Mouse (Mus musculus): ENCODE measurements at regions not wholly inside any gene's neighbourhood (a gene's known extent, or its start where the extent isn't known, plus 50 kb on each side); places are given as distances from the start of the nearest gene placed in this dataset.
A peak's percentile ranks its signal among the peaks of the same experiment; 100 is the strongest.

DNA sequence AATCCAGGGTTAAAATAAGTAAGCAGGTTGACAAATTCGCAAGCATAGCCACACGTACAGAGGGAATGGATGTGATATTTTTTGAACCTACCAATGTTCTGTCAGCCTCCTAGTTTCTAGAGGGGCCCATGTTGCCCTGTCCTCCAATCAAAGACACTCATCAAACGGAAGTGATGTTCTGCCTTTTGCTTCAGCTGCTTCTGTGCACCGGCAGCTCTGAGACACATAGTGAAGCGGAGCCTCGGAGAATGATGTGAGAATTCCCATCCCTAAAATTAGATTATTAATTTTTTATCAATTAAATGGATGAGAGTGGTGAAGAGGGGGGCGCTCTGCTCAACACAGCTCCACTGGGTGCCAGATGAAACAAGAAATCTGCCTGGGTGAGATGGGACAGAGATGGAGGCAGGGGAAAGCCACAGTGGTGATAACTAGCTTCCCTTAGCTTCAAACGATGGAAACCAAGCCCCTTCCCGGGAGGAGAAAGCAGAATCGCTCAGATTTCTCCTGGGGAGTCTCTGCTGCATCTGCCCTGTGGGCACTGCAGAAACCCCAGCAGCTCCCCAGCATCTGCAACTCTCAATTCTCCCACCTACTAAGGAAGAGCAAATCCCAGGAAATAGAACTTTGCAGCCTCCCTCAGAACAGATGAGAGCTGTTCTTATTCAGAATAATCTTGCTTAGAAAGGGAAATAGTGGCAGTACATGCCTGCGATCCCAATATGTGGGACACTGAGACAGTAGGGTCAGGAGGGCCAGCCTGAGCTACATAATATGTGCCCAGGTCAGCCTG, 391.7 kb upstream of the Clint1 start:
- 83% methylated on average over 11 of the region's 11 CpGs for whole genome bisulfite sequencing
- no peak overlapping the region for H3K4me3 ChIP-seq
- H3K4me2 ChIP-seq (replicated peaks): no peak overlapping the region
- no peak overlapping the region for H3K9ac ChIP-seq (replicated peaks)
- H3K27ac ChIP-seq (replicated peaks): no peak overlapping the region
- H3K36me3 ChIP-seq: no peaks in the 10 kb centered on the region
- no peaks in the 10 kb centered on the region for H3K27me3 ChIP-seq
- H3K4me1 ChIP-seq: peaks cover 3% of the 10 kb centered on the region
- H3K9me3 ChIP-seq: no peaks in the 10 kb centered on the region
- no peak for ATAC-seq (replicated peaks)

DNA sequence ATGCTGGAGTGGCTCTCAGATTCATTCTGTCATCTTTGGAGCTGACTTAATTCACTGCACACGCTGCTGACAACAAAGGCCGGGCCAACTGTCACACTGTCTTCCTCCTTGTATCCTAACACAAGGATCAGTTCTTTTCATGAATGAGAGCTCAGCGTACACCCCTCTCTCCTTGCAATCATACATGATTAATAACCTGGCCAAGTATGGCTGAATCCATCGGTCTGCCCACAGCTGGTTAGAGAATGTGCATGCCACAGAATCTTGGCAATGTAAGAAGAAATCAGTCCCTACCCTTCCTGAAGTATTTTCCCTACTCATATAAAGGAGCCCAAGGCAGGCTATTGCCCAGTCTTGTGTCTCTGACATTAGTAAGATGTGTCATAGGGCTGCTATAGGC, 387.4 kb upstream of the Clint1 start:
- WGBS: 74% methylated on average over 4 of the region's 4 CpGs
- no peaks in the 10 kb centered on the region for H3K9me3 ChIP-seq
- no peaks in the 10 kb centered on the region for H3K27me3 ChIP-seq
- no peak overlapping the region for H3K9ac ChIP-seq (replicated peaks)
- H3K4me2 ChIP-seq (replicated peaks): no peak overlapping the region
- H3K27ac ChIP-seq (replicated peaks): no peak overlapping the region
- H3K4me1 ChIP-seq: 0 out of 2 replicates have a peak, but pooled peaks cover 3% of the 10 kb centered on the region
- ATAC-seq (replicated peaks): no peak
- no peak overlapping the region for H3K4me3 ChIP-seq
- H3K36me3 ChIP-seq: no peaks in the 10 kb centered on the region

GRCm38 (mm10) chr11:45466350-45466749, 385.5 kb upstream of the Clint1 start:
- H3K4me2 ChIP-seq (replicated peaks): no peak overlapping the region
- no peak overlapping the region for H3K4me3 ChIP-seq
- no peaks in the 10 kb centered on the region for H3K9me3 ChIP-seq
- no peaks in the 10 kb centered on the region for H3K27me3 ChIP-seq
- no peak for ATAC-seq (replicated peaks)
- no peak overlapping the region for H3K9ac ChIP-seq (replicated peaks)
- H3K36me3 ChIP-seq: no peaks in the 10 kb centered on the region
- 53% methylated on average over 3 of the region's 3 CpGs for WGBS
- H3K27ac ChIP-seq (replicated peaks): no peak overlapping the region
- 0 out of 2 replicates have a peak, but pooled peaks cover 3% of the 10 kb centered on the region for H3K4me1 ChIP-seq

- Histone ChIP-seq H3K4me1 (peaks cover 4% of the 10 kb centered on the region; the same call in 1 of the 2 replicates), H3K27me3 (no peaks in the 10 kb centered on the region), H3K36me3 (no peaks in the 10 kb centered on the region), H3K9ac (replicated peaks) (no peak overlapping the region), H3K27ac (replicated peaks) (0 out of 2 replicates have a peak overlapping the region, but pooled peaks have one; percentile 7), H3K9me3 (no peaks in the 10 kb centered on the region), H3K4me3 (no peak overlapping the region), H3K4me2 (replicated peaks) (no peak overlapping the region)
- ATAC-seq (replicated peaks): peak; percentile 85
- WGBS: 48% methylated on average over 5 of the region's 5 CpGs
Measured at GRCm38 (mm10) chr11:45472171-45472570, 379.7 kb upstream of the Clint1 start.

GRCm38 (mm10) chr11:45476917-45477316, 374.9 kb upstream of the Clint1 start:
- Histone ChIP-seq H3K9me3 (no peaks in the 10 kb centered on the region), H3K4me1 (peaks cover 4% of the 10 kb centered on the region; the same call in 1 of the 2 replicates), H3K4me2 (replicated peaks) (no peak overlapping the region), H3K27ac (replicated peaks) (peak overlapping the region; percentile 62; the same call in 1 of the 2 replicates), H3K9ac (replicated peaks) (no peak overlapping the region), H3K4me3 (no peak overlapping the region), H3K36me3 (no peaks in the 10 kb centered on the region), H3K27me3 (no peaks in the 10 kb centered on the region)
- WGBS: 60% methylated on average over 4 of the region's 4 CpGs
- no peak for ATAC-seq (replicated peaks)

GRCm38 (mm10) chr11:45485950-45486349, 365.9 kb upstream of the Clint1 start:
- H3K27ac ChIP-seq (replicated peaks): no peak overlapping the region
- H3K4me3 ChIP-seq: no peak overlapping the region
- H3K36me3 ChIP-seq: no peaks in the 10 kb centered on the region
- H3K27me3 ChIP-seq: no peaks in the 10 kb centered on the region
- H3K9me3 ChIP-seq: no peaks in the 10 kb centered on the region
- peaks cover under 1% of the 10 kb centered on the region; the same call in 1 of the 2 replicates for H3K4me1 ChIP-seq
- H3K4me2 ChIP-seq (replicated peaks): no peak overlapping the region
- WGBS: 93% methylated on average over 4 of the region's 4 CpGs
- no peak for ATAC-seq (replicated peaks)
- no peak overlapping the region for H3K9ac ChIP-seq (replicated peaks)

DNA sequence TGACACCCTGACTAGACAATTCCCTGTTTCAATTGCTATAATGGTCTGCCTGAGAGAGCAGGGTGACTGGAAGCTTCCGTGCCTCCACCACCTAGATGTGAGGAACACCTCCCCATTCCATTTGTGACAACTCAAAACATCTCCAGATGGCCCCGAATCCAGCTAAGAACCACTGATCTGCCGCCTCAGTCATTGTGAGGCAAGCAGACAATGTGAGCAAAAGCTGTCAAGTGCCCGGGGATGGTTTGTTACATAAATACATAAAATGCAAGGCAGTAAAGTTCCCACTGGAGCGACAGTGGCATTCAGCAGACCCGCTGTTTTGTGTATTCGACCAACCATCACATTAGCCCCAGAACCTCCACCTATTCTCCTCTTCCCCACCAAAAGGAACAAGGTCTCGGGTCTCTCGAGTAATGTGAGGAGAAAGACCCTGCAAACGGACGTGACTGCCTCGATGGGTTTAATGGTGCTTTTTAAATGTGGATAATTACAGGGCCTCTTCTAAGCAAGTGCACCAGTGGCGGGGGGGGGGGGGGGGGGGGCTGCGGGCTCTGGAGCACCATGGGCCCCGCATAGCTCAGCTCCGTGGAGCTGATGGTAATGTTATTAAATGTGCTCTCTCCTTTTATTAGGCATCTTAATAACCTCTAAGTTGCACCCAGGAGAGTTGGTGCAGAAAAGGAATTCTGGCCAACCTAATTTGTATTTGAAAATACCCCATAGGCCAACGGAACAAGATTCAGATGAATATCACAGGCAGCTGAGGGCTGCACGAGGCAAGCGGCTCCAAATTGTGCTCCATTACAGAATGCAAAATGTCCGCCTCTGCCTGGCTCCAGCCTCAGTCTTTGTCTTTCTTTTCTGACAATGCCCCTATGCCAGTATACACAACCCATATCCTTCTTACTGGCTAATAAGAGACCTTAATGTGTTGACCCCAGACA, 360.6 kb upstream of the Clint1 start:
- WGBS: 45% methylated on average over 20 of the region's 20 CpGs
- H3K27me3 ChIP-seq: no peaks in the 10 kb centered on the region
- H3K36me3 ChIP-seq: no peaks in the 10 kb centered on the region
- H3K9ac ChIP-seq (replicated peaks): no peak overlapping the region
- H3K4me2 ChIP-seq (replicated peaks): no peak overlapping the region
- ATAC-seq (replicated peaks): 0 out of 2 replicates have a peak, but pooled peaks have one; percentile 32
- H3K4me1 ChIP-seq: peaks cover 7% of the 10 kb centered on the region; the same call in 1 of the 2 replicates
- no peak overlapping the region for H3K4me3 ChIP-seq
- no peak overlapping the region for H3K27ac ChIP-seq (replicated peaks)
- H3K9me3 ChIP-seq: no peaks in the 10 kb centered on the region

DNA sequence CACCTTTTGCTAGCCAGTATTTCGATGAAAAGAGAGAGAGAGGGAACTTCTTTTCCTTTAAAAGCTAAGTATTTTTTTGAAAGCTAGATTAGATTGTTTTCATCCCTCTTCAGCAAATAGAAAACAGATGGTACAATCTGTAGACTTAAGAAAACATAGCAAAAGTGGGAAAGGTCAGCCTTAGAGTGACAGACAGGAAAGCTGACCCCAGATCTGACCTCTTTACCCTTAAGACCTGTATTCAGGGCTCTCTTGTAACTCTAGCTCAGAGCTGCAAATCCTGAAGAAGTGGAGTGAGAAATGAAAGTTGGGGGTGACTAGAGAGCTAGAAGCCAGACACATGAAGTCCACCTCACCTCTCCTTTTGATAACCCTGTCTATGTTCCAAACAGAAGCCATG, 356.6 kb upstream of the Clint1 start:
- no peak overlapping the region for H3K4me2 ChIP-seq (replicated peaks)
- H3K27ac ChIP-seq (replicated peaks): no peak overlapping the region
- H3K4me1 ChIP-seq: peaks cover 7% of the 10 kb centered on the region; the same call in 1 of the 2 replicates
- H3K9me3 ChIP-seq: no peaks in the 10 kb centered on the region
- no peak for ATAC-seq (replicated peaks)
- WGBS: 81% methylated on average over 1 of the region's 1 CpGs
- no peak overlapping the region for H3K9ac ChIP-seq (replicated peaks)
- no peaks in the 10 kb centered on the region for H3K36me3 ChIP-seq
- H3K4me3 ChIP-seq: no peak overlapping the region
- no peaks in the 10 kb centered on the region for H3K27me3 ChIP-seq

- Histone ChIP-seq H3K36me3 (no peaks in the 10 kb centered on the region), H3K9ac (replicated peaks) (no peak overlapping the region), H3K4me2 (replicated peaks) (no peak overlapping the region), H3K4me1 (no peaks in the 10 kb centered on the region; the same call in 1 of the 2 replicates), H3K27ac (replicated peaks) (no peak overlapping the region; the same call in 1 of the 2 replicates), H3K9me3 (no peaks in the 10 kb centered on the region), H3K4me3 (no peak overlapping the region), H3K27me3 (no peaks in the 10 kb centered on the region)
- ATAC-seq (replicated peaks): peak; percentile 46; the same call in 1 of the 2 replicates
- WGBS: 55% methylated on average over 4 of the region's 4 CpGs
Measured at GRCm38 (mm10) chr11:45508566-45508965, 343.3 kb upstream of the Clint1 start.

- no peak overlapping the region for H3K4me2 ChIP-seq (replicated peaks)
- no peak overlapping the region for H3K4me3 ChIP-seq
- no peaks in the 10 kb centered on the region for H3K9me3 ChIP-seq
- H3K27ac ChIP-seq (replicated peaks): no peak overlapping the region
- H3K4me1 ChIP-seq: no peaks in the 10 kb centered on the region; the same call in 1 of the 2 replicates
- H3K27me3 ChIP-seq: no peaks in the 10 kb centered on the region
- ATAC-seq (replicated peaks): no peak
- H3K36me3 ChIP-seq: no peaks in the 10 kb centered on the region
- H3K9ac ChIP-seq (replicated peaks): no peak overlapping the region
- 35% methylated on average over 2 of the region's 2 CpGs for WGBS
Measured at GRCm38 (mm10) chr11:45509278-45509677, 342.6 kb upstream of the Clint1 start.

- Histone ChIP-seq H3K4me3 (no peak overlapping the region), H3K4me1 (no peaks in the 10 kb centered on the region), H3K36me3 (no peaks in the 10 kb centered on the region), H3K9me3 (no peaks in the 10 kb centered on the region), H3K9ac (replicated peaks) (no peak overlapping the region), H3K27me3 (no peaks in the 10 kb centered on the region), H3K27ac (replicated peaks) (no peak overlapping the region), H3K4me2 (replicated peaks) (no peak overlapping the region)
- no peak for ATAC-seq (replicated peaks)
- 67% methylated on average over 10 of the region's 10 CpGs for WGBS
Measured at GRCm38 (mm10) chr11:45514415-45515271, 337.2 kb upstream of the Clint1 start.

All from forebrain, embryonic 15.5 days (tissue).